Mouse (Mus musculus): Measurements from ENCODE around the gene Atp5b. TPM values are rescaled to one million over a fixed set of nuclear protein-coding genes. Genes with fewer than 3 reads are reported as not detected.
"Not testable (repeated sequence)": the region's sequence is repeated elsewhere in the genome, so short reads cannot be mapped to it uniquely, and the experiment has no call there.

The Atp5b gene
- polyA plus RNA-seq, 1 experiment from 2014 or later = 4,523 TPM

- Histone ChIP-seq H3K36me3 (ENCODE audit: control insufficient read depth, insufficient read depth, low read length) (peaks cover 13% of the 10 kb centered on the region), H3K4me2 (no peak overlapping the region), H3K9me3 (replicated peaks; ENCODE audit: control insufficient read depth, low read length) (no peaks in the 10 kb centered on the region), H3K4me1 (ENCODE audit: control insufficient read depth, insufficient read depth, low read length) (peaks cover 7% of the 10 kb centered on the region; the same call in 1 of the 2 replicates), H3K27me3 (ENCODE audit: control insufficient read depth, insufficient read depth, low read length) (no peaks in the 10 kb centered on the region), H3K27ac (ENCODE audit: low read depth, low read length) (no peak overlapping the region), H3K9ac (ENCODE audit: low read depth, low read length) (no peak overlapping the region), H3K4me3 (ENCODE audit: low read depth, low read length) (no peak overlapping the region)
- ATAC-seq (replicated peaks; ENCODE audit: insufficient number of reproducible peaks, low FRiP score, low TSS enrichment) = no peak
- 73% methylated on average over 1 of the region's 1 CpGs for WGBS (ENCODE audit: insufficient replicate concordance)
These were observed 2.6 kb upstream of the Atp5b start for GRCm38 (mm10) chr10:128080496-128080895.

- H3K27ac ChIP-seq (ENCODE audit: low read depth, low read length) = peak overlapping the region; percentile 93; the same call in 1 of the 2 replicates
- no peaks in the 10 kb centered on the region for H3K27me3 ChIP-seq (ENCODE audit: control insufficient read depth, insufficient read depth, low read length)
- peak overlapping the region; percentile 98 for H3K9ac ChIP-seq (ENCODE audit: low read depth, low read length)
- no peak for ATAC-seq (replicated peaks; ENCODE audit: insufficient number of reproducible peaks, low FRiP score, low TSS enrichment)
- peak overlapping the region; percentile 98 for H3K4me3 ChIP-seq (ENCODE audit: low read depth, low read length)
- WGBS (ENCODE audit: insufficient replicate concordance) = 48% methylated on average over 6 of the region's 6 CpGs
- peak overlapping the region; percentile 96 for H3K4me2 ChIP-seq
- peaks cover 7% of the 10 kb centered on the region; the same call in 1 of the 2 replicates for H3K4me1 ChIP-seq (ENCODE audit: control insufficient read depth, insufficient read depth, low read length)
- H3K9me3 ChIP-seq (replicated peaks; ENCODE audit: control insufficient read depth, low read length) = no peaks in the 10 kb centered on the region
- peaks cover 24% of the 10 kb centered on the region for H3K36me3 ChIP-seq (ENCODE audit: control insufficient read depth, insufficient read depth, low read length)
These were observed 1.1 kb upstream of the Atp5b start for GRCm38 (mm10) chr10:128081807-128082476.

- H3K36me3 ChIP-seq (ENCODE audit: control insufficient read depth, insufficient read depth, low read length) = peaks cover 23% of the 10 kb centered on the region
- peaks cover 7% of the 10 kb centered on the region; the same call in 1 of the 2 replicates for H3K4me1 ChIP-seq (ENCODE audit: control insufficient read depth, insufficient read depth, low read length)
- H3K27me3 ChIP-seq (ENCODE audit: control insufficient read depth, insufficient read depth, low read length) = no peaks in the 10 kb centered on the region
- peak overlapping the region; percentile 93 for H3K27ac ChIP-seq (ENCODE audit: low read depth, low read length)
- no peaks in the 10 kb centered on the region for H3K9me3 ChIP-seq (replicated peaks; ENCODE audit: control insufficient read depth, low read length)
- peak overlapping the region; percentile 98 for H3K4me3 ChIP-seq (ENCODE audit: low read depth, low read length)
- WGBS (ENCODE audit: insufficient replicate concordance) = 13% methylated on average over 9 of the region's 9 CpGs
- no peak for ATAC-seq (replicated peaks; ENCODE audit: insufficient number of reproducible peaks, low FRiP score, low TSS enrichment)
- peak overlapping the region; percentile 98 for H3K9ac ChIP-seq (ENCODE audit: low read depth, low read length)
- peak overlapping the region; percentile 96 for H3K4me2 ChIP-seq
These were observed 630 bp upstream of the Atp5b start for GRCm38 (mm10) chr10:128082477-128082808.

GRCm38 (mm10) chr10:128083688-128084087 is 615 bp downstream of the Atp5b start:
- peak overlapping the region; percentile 98 for H3K4me3 ChIP-seq (ENCODE audit: low read depth, low read length)
- ATAC-seq (replicated peaks; ENCODE audit: insufficient number of reproducible peaks, low FRiP score, low TSS enrichment) = no peak
- H3K4me2 ChIP-seq = peak overlapping the region; percentile 96
- H3K36me3 ChIP-seq (ENCODE audit: control insufficient read depth, insufficient read depth, low read length) = peaks cover 35% of the 10 kb centered on the region
- H3K9ac ChIP-seq (ENCODE audit: low read depth, low read length) = peak overlapping the region; percentile 98
- H3K4me1 ChIP-seq (ENCODE audit: control insufficient read depth, insufficient read depth, low read length) = peaks cover 7% of the 10 kb centered on the region; the same call in 1 of the 2 replicates
- H3K27me3 ChIP-seq (ENCODE audit: control insufficient read depth, insufficient read depth, low read length) = no peaks in the 10 kb centered on the region
- H3K27ac ChIP-seq (ENCODE audit: low read depth, low read length) = peak overlapping the region; percentile 83
- WGBS (ENCODE audit: insufficient replicate concordance) = under 1% methylated on average over 22 of the region's 22 CpGs
- no peaks in the 10 kb centered on the region for H3K9me3 ChIP-seq (replicated peaks; ENCODE audit: control insufficient read depth, low read length)

- peaks cover 36% of the 10 kb centered on the region for H3K36me3 ChIP-seq (ENCODE audit: control insufficient read depth, insufficient read depth, low read length)
- peak overlapping the region; percentile 98 for H3K9ac ChIP-seq (ENCODE audit: low read depth, low read length)
- no peak for ATAC-seq (replicated peaks; ENCODE audit: insufficient number of reproducible peaks, low FRiP score, low TSS enrichment)
- peaks cover 7% of the 10 kb centered on the region; the same call in 1 of the 2 replicates for H3K4me1 ChIP-seq (ENCODE audit: control insufficient read depth, insufficient read depth, low read length)
- no peaks in the 10 kb centered on the region for H3K27me3 ChIP-seq (ENCODE audit: control insufficient read depth, insufficient read depth, low read length)
- no peaks in the 10 kb centered on the region for H3K9me3 ChIP-seq (replicated peaks; ENCODE audit: control insufficient read depth, low read length)
- H3K4me2 ChIP-seq = peak overlapping the region; percentile 96
- H3K4me3 ChIP-seq (ENCODE audit: low read depth, low read length) = peak overlapping the region; percentile 98
- 0% methylated on average over 3 of the region's 3 CpGs for WGBS (ENCODE audit: insufficient replicate concordance)
- peak overlapping the region; percentile 83 for H3K27ac ChIP-seq (ENCODE audit: low read depth, low read length)
These were observed 1.1 kb downstream of the Atp5b start for GRCm38 (mm10) chr10:128084160-128084559.

- no peak overlapping the region for H3K4me2 ChIP-seq
- WGBS (ENCODE audit: insufficient replicate concordance) = 77% methylated on average over 6 of the region's 6 CpGs
- no peak overlapping the region for H3K4me3 ChIP-seq (ENCODE audit: low read depth, low read length)
- H3K9me3 ChIP-seq (replicated peaks; ENCODE audit: control insufficient read depth, low read length) = no peaks in the 10 kb centered on the region
- peaks cover 12% of the 10 kb centered on the region for H3K4me1 ChIP-seq (ENCODE audit: control insufficient read depth, insufficient read depth, low read length)
- no peak overlapping the region for H3K9ac ChIP-seq (ENCODE audit: low read depth, low read length)
- no peak for ATAC-seq (replicated peaks; ENCODE audit: insufficient number of reproducible peaks, low FRiP score, low TSS enrichment)
- H3K27ac ChIP-seq (ENCODE audit: low read depth, low read length) = no peak overlapping the region
- H3K27me3 ChIP-seq (ENCODE audit: control insufficient read depth, insufficient read depth, low read length) = no peaks in the 10 kb centered on the region
- H3K36me3 ChIP-seq (ENCODE audit: control insufficient read depth, insufficient read depth, low read length) = peaks cover 45% of the 10 kb centered on the region
These were observed 3.3 kb downstream of the Atp5b start for GRCm38 (mm10) chr10:128086391-128086790.

- 75% methylated on average over 2 of the region's 2 CpGs for WGBS (ENCODE audit: insufficient replicate concordance)
- H3K27me3 ChIP-seq (ENCODE audit: control insufficient read depth, insufficient read depth, low read length); H3K4me3 ChIP-seq (ENCODE audit: low read depth, low read length); ATAC-seq (replicated peaks; ENCODE audit: insufficient number of reproducible peaks, low FRiP score, low TSS enrichment); H3K9me3 ChIP-seq (replicated peaks; ENCODE audit: control insufficient read depth, low read length); H3K9ac ChIP-seq (ENCODE audit: low read depth, low read length); H3K4me2 ChIP-seq; H3K27ac ChIP-seq (ENCODE audit: low read depth, low read length): not testable (repeated sequence)
- Histone ChIP-seq H3K36me3 (ENCODE audit: control insufficient read depth, insufficient read depth, low read length) (peaks cover 45% of the 10 kb centered on the region), H3K4me1 (ENCODE audit: control insufficient read depth, insufficient read depth, low read length) (peaks cover 17% of the 10 kb centered on the region)
These were observed 4.1 kb downstream of the Atp5b start for GRCm38 (mm10) chr10:128087216-128087615.

- no peak overlapping the region for H3K9ac ChIP-seq (ENCODE audit: low read depth, low read length)
- peaks cover 45% of the 10 kb centered on the region for H3K36me3 ChIP-seq (ENCODE audit: control insufficient read depth, insufficient read depth, low read length)
- no peaks in the 10 kb centered on the region for H3K27me3 ChIP-seq (ENCODE audit: control insufficient read depth, insufficient read depth, low read length)
- no peak for ATAC-seq (replicated peaks; ENCODE audit: insufficient number of reproducible peaks, low FRiP score, low TSS enrichment)
- 93% methylated on average over 5 of the region's 5 CpGs for WGBS (ENCODE audit: insufficient replicate concordance)
- peaks cover 17% of the 10 kb centered on the region for H3K4me1 ChIP-seq (ENCODE audit: control insufficient read depth, insufficient read depth, low read length)
- no peaks in the 10 kb centered on the region for H3K9me3 ChIP-seq (replicated peaks; ENCODE audit: control insufficient read depth, low read length)
- no peak overlapping the region for H3K4me2 ChIP-seq
- H3K4me3 ChIP-seq (ENCODE audit: low read depth, low read length) = no peak overlapping the region
- no peak overlapping the region for H3K27ac ChIP-seq (ENCODE audit: low read depth, low read length)
These were observed 5.1 kb downstream of the Atp5b start for GRCm38 (mm10) chr10:128088181-128088580.

GRCm38 (mm10) chr10:128089842-128090241 is 6.8 kb downstream of the Atp5b start:
- WGBS (ENCODE audit: insufficient replicate concordance) = 30% methylated on average over 5 of the region's 5 CpGs

More at GRCm38 (mm10) chr10:128089842-128090241, 6.8 kb downstream of the Atp5b start:
- H3K4me3 ChIP-seq (ENCODE audit: low read depth, low read length) = no peak overlapping the region
- H3K4me2 ChIP-seq = no peak overlapping the region
- H3K36me3 ChIP-seq (ENCODE audit: control insufficient read depth, insufficient read depth, low read length) = peaks cover 44% of the 10 kb centered on the region
- no peak overlapping the region for H3K9ac ChIP-seq (ENCODE audit: low read depth, low read length)
- H3K27ac ChIP-seq (ENCODE audit: low read depth, low read length) = peak overlapping the region; percentile 16; the same call in 1 of the 2 replicates
- ATAC-seq (replicated peaks; ENCODE audit: insufficient number of reproducible peaks, low FRiP score, low TSS enrichment) = no peak
- H3K4me1 ChIP-seq (ENCODE audit: control insufficient read depth, insufficient read depth, low read length) = peaks cover 30% of the 10 kb centered on the region
- H3K27me3 ChIP-seq (ENCODE audit: control insufficient read depth, insufficient read depth, low read length) = no peaks in the 10 kb centered on the region
- H3K9me3 ChIP-seq (replicated peaks; ENCODE audit: control insufficient read depth, low read length) = no peaks in the 10 kb centered on the region
